Mouse (Mus musculus) left cerebral cortex, postnatal 4 days (tissue): ENCODE measurements at regions not wholly inside any gene's neighbourhood (a gene's known extent, or its start where the extent isn't known, plus 50 kb on each side); places are given as distances from the start of the nearest gene placed in this dataset.

Experiments
- DNase-seq: peaks from one replicate; pipeline ENCODE4 v3.0.0-alpha.2; 2022
- intact Hi-C: fragments of 180-260 bp; cut with DNase I; formaldehyde crosslinking; loops from one replicate; pipeline ENCODE4 v1.15.1; 2025

- DNase-seq, result no peak
- intact Hi-C loops, result no loop called here
Observed at GRCm38 (mm10) chr14:72790654-72791053, 80.9 kb upstream of the Fndc3a start.

- DNase-seq, result peak; percentile 1
- intact Hi-C loops, result no loop called here
Observed at GRCm38 (mm10) chr14:72786929-72787328, 77.1 kb upstream of the Fndc3a start.

GRCm38 (mm10) chr14:72783248-72783647 is 73.4 kb upstream of the Fndc3a start:
- intact Hi-C loops, result no loop called here
- DNase-seq, result peak; percentile 1

- DNase-seq, result no peak
- intact Hi-C loops, result no loop called here
Observed at GRCm38 (mm10) chr14:72779446-72779845, 69.6 kb upstream of the Fndc3a start.

GRCm38 (mm10) chr14:72778756-72779155 is 69.0 kb upstream of the Fndc3a start:
- intact Hi-C loops, result no loop called here
- no peak for DNase-seq

GRCm38 (mm10) chr14:72777927-72778560 is 68.2 kb upstream of the Fndc3a start:
- intact Hi-C loops, result no loop called here
- DNase-seq, result no peak

- no peak for DNase-seq
- intact Hi-C loops, result no loop called here
Observed at GRCm38 (mm10) chr14:72770237-72770636, 60.4 kb upstream of the Fndc3a start.

GRCm38 (mm10) chr14:72760123-72760522 is 50.3 kb upstream of the Fndc3a start:
- DNase-seq, result no peak
- intact Hi-C loops, result no loop called here
